Mouse (Mus musculus): Measurements from ENCODE around the gene 1110008P14Rik. TPM values are rescaled to one million over a fixed set of nuclear protein-coding genes. Genes with fewer than 3 reads are reported as not detected.
A peak's percentile ranks its signal among the peaks of the same experiment; 100 is the strongest.

1110008P14Rik gene
- polyA plus RNA-seq, 1 experiment from 2014 or later, result 33.3 TPM

DNA sequence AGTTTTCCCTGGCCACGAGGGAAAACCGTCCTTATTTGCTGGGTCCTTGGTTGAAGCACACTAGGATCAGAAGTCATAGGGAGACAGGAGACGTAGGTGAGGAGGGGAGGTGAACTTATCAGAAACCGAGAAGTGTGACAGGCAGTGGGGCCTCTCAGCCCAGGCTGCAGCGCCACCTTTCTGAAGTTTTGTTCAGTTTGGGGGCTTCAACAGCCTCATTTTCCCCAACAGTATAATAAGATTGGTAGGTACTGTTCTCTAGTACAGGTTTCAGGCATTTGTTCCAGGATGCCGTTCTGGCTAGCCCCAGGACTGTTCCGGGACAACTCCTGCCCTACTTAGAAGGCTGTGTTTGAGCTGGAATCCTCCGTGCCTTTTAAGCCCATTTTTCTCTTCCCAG lies 13.2 kb upstream of the 1110008P14Rik start:
- no peaks in the 10 kb centered on the region for H3K9me3 ChIP-seq (ENCODE audit: low read depth, low read length)
- TF ChIP-seq CTCF (IDR thresholded peaks at IDR 0.05; ENCODE audit: low read depth), result peak; percentile 59
- peak overlapping the region; percentile 77 for H3K9ac ChIP-seq
- no peak for ATAC-seq (ENCODE audit: insufficient read depth)
- peak overlapping the region; percentile 92 for H3K4me3 ChIP-seq (ENCODE audit: low read depth, low read length)
- peak overlapping the region; percentile 91 for H3K27ac ChIP-seq (ENCODE audit: low read depth)
- no peaks in the 10 kb centered on the region for H3K27me3 ChIP-seq (ENCODE audit: insufficient read depth, low read length)
- DNase-seq, result peak; percentile 67
- peaks cover 6% of the 10 kb centered on the region; the same call in 1 of the 2 replicates for H3K36me3 ChIP-seq (ENCODE audit: insufficient read depth)
- WGBS, result 4% methylated on average over 8 of the region's 8 CpGs
- peaks cover 6% of the 10 kb centered on the region for H3K4me1 ChIP-seq (ENCODE audit: insufficient read depth)
- H3K4me2 ChIP-seq, result peak overlapping the region; percentile 96

DNA sequence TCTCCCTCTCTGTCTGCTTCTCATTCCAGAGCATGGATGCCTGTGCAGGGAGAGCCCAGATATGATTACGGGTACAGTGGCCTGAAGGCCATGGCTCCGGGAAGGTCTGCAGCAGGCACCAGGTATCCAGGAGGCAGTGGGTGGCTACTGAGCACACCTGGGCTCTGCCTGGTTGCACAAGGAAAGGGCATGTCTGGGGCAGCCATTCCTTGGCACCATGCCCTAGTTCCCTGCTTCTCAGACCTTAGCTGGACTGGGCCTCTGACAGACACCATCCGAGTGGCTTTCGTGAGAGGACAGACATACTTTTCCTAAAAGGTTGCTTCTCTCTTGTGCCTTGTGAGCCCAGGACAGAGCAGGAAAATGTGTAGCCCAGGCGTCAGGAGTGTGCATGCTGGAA lies 10.3 kb upstream of the 1110008P14Rik start:
- Histone ChIP-seq H3K27ac (ENCODE audit: low read depth) (no peak overlapping the region), H3K9ac (no peak overlapping the region; the same call in 1 of the 2 replicates)
- no peak for ATAC-seq (ENCODE audit: insufficient read depth)

GRCm38 (mm10) chr2:32390871-32391270 lies 9.1 kb upstream of the 1110008P14Rik start:
- Histone ChIP-seq H3K4me2 (no peak overlapping the region), H3K9me3 (ENCODE audit: low read depth, low read length) (no peaks in the 10 kb centered on the region), H3K4me3 (ENCODE audit: low read depth, low read length) (no peak overlapping the region), H3K4me1 (ENCODE audit: insufficient read depth) (no peaks in the 10 kb centered on the region), H3K36me3 (ENCODE audit: insufficient read depth) (no peaks in the 10 kb centered on the region), H3K27ac (ENCODE audit: low read depth) (no peak overlapping the region), H3K27me3 (ENCODE audit: insufficient read depth, low read length) (no peaks in the 10 kb centered on the region), H3K9ac (no peak overlapping the region)
- WGBS, result 52% methylated on average over 8 of the region's 8 CpGs
- DNase-seq (no peak), ATAC-seq (ENCODE audit: insufficient read depth) (no peak)
- no peak for TF ChIP-seq CTCF (IDR thresholded peaks at IDR 0.05; ENCODE audit: low read depth)

More for the DNA sequence above, 10.3 kb upstream of the 1110008P14Rik start:
- TF ChIP-seq CTCF (IDR thresholded peaks at IDR 0.05; ENCODE audit: low read depth), result no peak
- no peaks in the 10 kb centered on the region for H3K36me3 ChIP-seq (ENCODE audit: insufficient read depth)
- no peaks in the 10 kb centered on the region for H3K27me3 ChIP-seq (ENCODE audit: insufficient read depth, low read length)
- peaks cover under 1% of the 10 kb centered on the region; the same call in 1 of the 2 replicates for H3K4me1 ChIP-seq (ENCODE audit: insufficient read depth)
- no peak for DNase-seq
- H3K9me3 ChIP-seq (ENCODE audit: low read depth, low read length), result no peaks in the 10 kb centered on the region
- 76% methylated on average over 5 of the region's 5 CpGs for WGBS
- H3K4me3 ChIP-seq (ENCODE audit: low read depth, low read length), result no peak overlapping the region
- H3K4me2 ChIP-seq, result no peak overlapping the region

DNA sequence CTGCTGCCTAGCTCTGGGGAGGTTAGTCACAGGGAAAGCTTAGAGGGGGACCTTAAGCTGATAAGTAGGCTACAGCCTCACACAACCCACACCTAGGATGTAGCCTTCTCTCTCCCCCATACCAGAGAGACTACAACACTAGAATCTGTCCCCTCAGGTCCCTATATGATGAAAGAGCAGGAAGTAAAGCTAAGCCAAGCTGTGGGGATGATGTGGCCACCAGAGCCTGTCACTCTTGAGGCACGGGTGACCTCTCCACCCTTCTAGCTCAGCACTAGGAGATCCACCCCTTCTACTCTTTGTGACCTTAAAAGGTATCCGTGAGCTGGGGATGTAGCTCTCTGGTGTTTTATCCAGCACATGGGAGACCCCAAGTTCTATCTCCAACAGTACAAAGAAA lies 7.4 kb upstream of the 1110008P14Rik start:
- DNase-seq (no peak), ATAC-seq (ENCODE audit: insufficient read depth) (no peak)
- TF ChIP-seq CTCF (IDR thresholded peaks at IDR 0.05; ENCODE audit: low read depth), result no peak
- Histone ChIP-seq H3K36me3 (ENCODE audit: insufficient read depth) (no peaks in the 10 kb centered on the region), H3K27me3 (ENCODE audit: insufficient read depth, low read length) (no peaks in the 10 kb centered on the region), H3K4me3 (ENCODE audit: low read depth, low read length) (no peak overlapping the region), H3K9me3 (ENCODE audit: low read depth, low read length) (no peaks in the 10 kb centered on the region), H3K9ac (no peak overlapping the region), H3K4me2 (no peak overlapping the region), H3K4me1 (ENCODE audit: insufficient read depth) (no peaks in the 10 kb centered on the region), H3K27ac (ENCODE audit: low read depth) (no peak overlapping the region)
- WGBS, result 72% methylated on average over 2 of the region's 2 CpGs

GRCm38 (mm10) chr2:32387706-32388490 lies 6.2 kb upstream of the 1110008P14Rik start, which contains the start of gene Lcn2:
Lcn2 (minus strand) TSS chr2:32388252.
- Histone ChIP-seq H3K27ac (ENCODE audit: low read depth) (no peak within 1 kb of the TSS), H3K9ac (no peak within 1 kb of the TSS), H3K27me3 (ENCODE audit: insufficient read depth, low read length) (no peaks in the 10 kb centered on the region), H3K36me3 (ENCODE audit: insufficient read depth) (no peaks in the 10 kb centered on the region), H3K9me3 (ENCODE audit: low read depth, low read length) (no peaks in the 10 kb centered on the region), H3K4me3 (ENCODE audit: low read depth, low read length) (no peak within 1 kb of the TSS), H3K4me1 (ENCODE audit: insufficient read depth) (no peaks in the 10 kb centered on the region), H3K4me2 (no peak within 1 kb of the TSS)
- WGBS, result 58% methylated on average over 5 of the region's 5 CpGs
- TF ChIP-seq CTCF (IDR thresholded peaks at IDR 0.05; ENCODE audit: low read depth), result no peak
- ATAC-seq (ENCODE audit: insufficient read depth) (no peak), DNase-seq (no peak)

GRCm38 (mm10) chr2:32382689-32383088 lies 951 bp upstream of the 1110008P14Rik start:
- H3K4me1 ChIP-seq (ENCODE audit: insufficient read depth), result no peaks in the 10 kb centered on the region
- no peak overlapping the region; the same call in 1 of the 2 replicates for H3K4me2 ChIP-seq
- H3K4me3 ChIP-seq (ENCODE audit: low read depth, low read length), result no peak overlapping the region
- no peak overlapping the region for H3K27ac ChIP-seq (ENCODE audit: low read depth)
- H3K36me3 ChIP-seq (ENCODE audit: insufficient read depth), result peaks cover 21% of the 10 kb centered on the region
- no peaks in the 10 kb centered on the region for H3K27me3 ChIP-seq (ENCODE audit: insufficient read depth, low read length)
- DNase-seq (no peak), ATAC-seq (ENCODE audit: insufficient read depth) (no peak)
- H3K9me3 ChIP-seq (ENCODE audit: low read depth, low read length), result no peaks in the 10 kb centered on the region
- no peak for TF ChIP-seq CTCF (IDR thresholded peaks at IDR 0.05; ENCODE audit: low read depth)
- H3K9ac ChIP-seq, result no peak overlapping the region
- WGBS, result 84% methylated on average over 2 of the region's 2 CpGs

DNA sequence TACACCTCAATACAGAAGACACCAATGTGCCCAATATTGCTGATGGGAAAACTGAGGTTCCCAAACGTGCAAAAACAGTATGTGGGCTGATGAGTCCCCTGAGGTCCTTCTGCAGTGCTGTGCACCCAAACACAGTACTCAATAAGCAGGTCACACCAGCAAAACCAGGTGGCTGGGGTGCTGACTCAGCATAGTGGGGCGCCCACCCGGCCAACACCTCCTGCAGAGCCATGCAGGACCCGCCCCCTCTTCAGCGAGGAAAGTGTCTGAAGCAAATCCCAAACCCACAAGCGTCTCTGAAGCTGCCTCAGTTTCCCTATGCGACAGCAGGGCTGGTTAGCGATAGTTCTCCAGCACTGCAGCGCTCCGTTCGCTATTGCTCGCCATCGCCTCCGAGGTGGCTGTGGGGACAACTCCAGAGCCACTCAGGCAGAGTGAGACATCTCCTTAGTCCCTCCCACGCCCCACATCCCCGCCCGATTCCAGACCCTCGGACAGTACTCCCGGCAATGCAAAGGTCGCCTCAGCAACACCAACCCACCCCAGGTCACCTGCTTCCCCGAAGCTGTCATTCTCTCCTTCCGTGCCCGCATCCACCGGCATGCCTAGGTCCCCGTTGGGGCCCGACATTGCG lies 480 bp downstream of the 1110008P14Rik start:
- no peaks in the 10 kb centered on the region for H3K27me3 ChIP-seq (ENCODE audit: insufficient read depth, low read length)
- H3K9ac ChIP-seq, result peak overlapping the region; percentile 59
- H3K4me2 ChIP-seq, result peak overlapping the region; percentile 97
- no peaks in the 10 kb centered on the region for H3K4me1 ChIP-seq (ENCODE audit: insufficient read depth)
- peak; percentile 60 for DNase-seq
- peak; percentile 76 for ATAC-seq (ENCODE audit: insufficient read depth)
- H3K27ac ChIP-seq (ENCODE audit: low read depth), result no peak overlapping the region
- WGBS, result 1% methylated on average over 27 of the region's 27 CpGs
- H3K9me3 ChIP-seq (ENCODE audit: low read depth, low read length), result no peaks in the 10 kb centered on the region
- peak overlapping the region; percentile 66 for H3K4me3 ChIP-seq (ENCODE audit: low read depth, low read length)
- peaks cover 36% of the 10 kb centered on the region for H3K36me3 ChIP-seq (ENCODE audit: insufficient read depth)
- no peak for TF ChIP-seq CTCF (IDR thresholded peaks at IDR 0.05; ENCODE audit: low read depth)
